Mouse (Mus musculus): ENCODE results near the gene Rp9. TPM values are rescaled to one million over a fixed set of nuclear protein-coding genes. Genes with fewer than 3 reads are reported as not detected.

The Rp9 gene
- total and polyA plus RNA-seq, 3 experiments, result 34.2 to 96.1 (median 39.0) TPM

- DNase-seq, result peak; percentile 61
These were observed 102.9 kb downstream of the Rp9 start for GRCm38 (mm10) chr9:22366621-22367020.

- DNase-seq, result no peak
These were observed 103.3 kb downstream of the Rp9 start for GRCm38 (mm10) chr9:22366221-22366620.

Other genes with a start within 250 kb of the Rp9 start
- gene Zfp809, start 244.0 kb downstream of the Rp9 start, total RNA-seq (2021), result 10 to 100 TPM; 31.8 to 52.5 TPM
- 11.9 and 26.1 TPM in 2 replicates for gene Zfp809, start 244.0 kb downstream of the Rp9 start, polyA plus RNA-seq (2012; rRNA removed)
- 1 to 10 TPM in 1 of 2 experiments, under 1 TPM in 1; 0.58 to 1.1 TPM for gene Zfp599, start 209.8 kb downstream of the Rp9 start, total RNA-seq (2021)
- gene Zfp599, start 209.8 kb downstream of the Rp9 start, polyA plus RNA-seq (2012; rRNA removed), result 0.04 TPM in 1 of 2 replicates, not detected in the other
- gene Zfp810, start 162.1 kb downstream of the Rp9 start, total RNA-seq (2021), result 10 to 100 TPM in 1 of 2 experiments, 1 to 10 TPM in 1; 5.7 to 11.0 TPM
- gene Zfp810, start 162.1 kb downstream of the Rp9 start, polyA plus RNA-seq (2012; rRNA removed), result 1.8 and 2.2 TPM in 2 replicates
- gene Anln, start 80.6 kb downstream of the Rp9 start, total RNA-seq (2021), result 1 to 10 TPM; 3.5 to 3.6 TPM
- gene Anln, start 80.6 kb downstream of the Rp9 start, polyA plus RNA-seq (2012; rRNA removed), result 0.29 and 0.48 TPM in 2 replicates
- gene 9530077C05Rik, start 58.2 kb downstream of the Rp9 start, total RNA-seq (2021), result 10 to 100 TPM in 1 of 2 experiments, 1 to 10 TPM in 1; 3.7 to 11.9 TPM
- 1.2 and 1.3 TPM in 2 replicates for gene 9530077C05Rik, start 58.2 kb downstream of the Rp9 start, polyA plus RNA-seq (2012; rRNA removed)
- gene Gm17545, start 15.5 kb downstream of the Rp9 start, total RNA-seq (2021), result not detected
- not detected in 2 replicates for gene Gm17545, start 15.5 kb downstream of the Rp9 start, polyA plus RNA-seq (2012; rRNA removed)
- gene Bbs9, start 6.0 kb upstream of the Rp9 start, total RNA-seq (2021), result 10 to 100 TPM; 12.8 to 18.0 TPM
- 4.3 and 6.0 TPM in 2 replicates for gene Bbs9, start 6.0 kb upstream of the Rp9 start, polyA plus RNA-seq (2012; rRNA removed)

Data from adrenal gland, adult 2 months (tissue).